Mouse (Mus musculus): ENCODE data around the gene Cisd1. TPM values are rescaled to one million over a fixed set of nuclear protein-coding genes. Genes with fewer than 3 reads are reported as not detected.
"Not testable (repeated sequence)": the region's sequence is repeated elsewhere in the genome, so short reads cannot be mapped to it uniquely, and the experiment has no call there.

The Cisd1 gene
- total RNA-seq (2021) = 100 to 1,000 TPM; 201 to 223 TPM
- long read RNA-seq, experiment 1, transcript Cisd1-201 (3 exons, 1,084 nt) = major isoform, 733 of 767 reads
- long read RNA-seq, experiment 1, partial matches to known transcripts = 9 of 767 reads
- long read RNA-seq, experiment 1, other reads (novel, unspliced or antisense) = 25 of 767 reads
- long read RNA-seq, experiment 2, transcript Cisd1-201 (3 exons, 1,084 nt) = major isoform, 771 of 807 reads
- long read RNA-seq, experiment 2, partial matches to known transcripts = 10 of 807 reads
- long read RNA-seq, experiment 2, other reads (novel, unspliced or antisense) = 26 of 807 reads

GRCm38 (mm10) chr10:71344579-71345143 is at the start of gene Cisd1:
Gene Cisd1 (minus strand): TSS chr10:71344954.
- peak; percentile 89 to 93 for DNase-seq
- intact Hi-C loops (cut with DNase I) = no loop called here

GRCm38 (mm10) chr10:71389311-71389710 is 44.6 kb upstream of the Cisd1 start:
- DNase-seq = no peak
- intact Hi-C loops (cut with DNase I) = no loop called here

GRCm38 (mm10) chr10:71384159-71385044 is 39.6 kb upstream of the Cisd1 start:
- no peak for DNase-seq
- intact Hi-C loops (cut with DNase I) = no loop called here

GRCm38 (mm10) chr10:71383552-71383924 is 38.8 kb upstream of the Cisd1 start:
- intact Hi-C loops (cut with DNase I); DNase-seq: not testable (repeated sequence)

GRCm38 (mm10) chr10:71382858-71383551 is 38.3 kb upstream of the Cisd1 start:
- intact Hi-C loops (cut with DNase I) = no loop called here
- DNase-seq = no peak

GRCm38 (mm10) chr10:71382109-71382508 is 37.4 kb upstream of the Cisd1 start:
- no peak for DNase-seq
- intact Hi-C loops (cut with DNase I) = no loop called here

GRCm38 (mm10) chr10:71381471-71382033 is 36.8 kb upstream of the Cisd1 start:
- intact Hi-C loops (cut with DNase I) = no loop called here
- no peak for DNase-seq

- no peak for DNase-seq
- intact Hi-C loops (cut with DNase I) = no loop called here
Measured at GRCm38 (mm10) chr10:71380406-71380805, 35.7 kb upstream of the Cisd1 start.

GRCm38 (mm10) chr10:71376014-71376413 is 31.3 kb upstream of the Cisd1 start:
- no peak for DNase-seq
- intact Hi-C loops (cut with DNase I) = no loop called here

- intact Hi-C loops (cut with DNase I) = no loop called here
- DNase-seq = no peak
Measured at GRCm38 (mm10) chr10:71373706-71374105, 29.0 kb upstream of the Cisd1 start.

GRCm38 (mm10) chr10:71371881-71372280 is 27.1 kb upstream of the Cisd1 start:
- DNase-seq = no peak
- intact Hi-C loops (cut with DNase I) = no loop called here

- DNase-seq = no peak
- intact Hi-C loops (cut with DNase I) = no loop called here
Measured at GRCm38 (mm10) chr10:71369466-71369865, 24.7 kb upstream of the Cisd1 start.

GRCm38 (mm10) chr10:71368128-71368940 is 23.6 kb upstream of the Cisd1 start:
- intact Hi-C loops (cut with DNase I) = no loop called here
- DNase-seq = no peak

GRCm38 (mm10) chr10:71363858-71364257 is 19.1 kb upstream of the Cisd1 start:
- intact Hi-C loops (cut with DNase I) = no loop called here
- DNase-seq = no peak

- no peak for DNase-seq
- intact Hi-C loops (cut with DNase I) = no loop called here
Measured at GRCm38 (mm10) chr10:71363440-71363839, 18.7 kb upstream of the Cisd1 start.

GRCm38 (mm10) chr10:71361836-71362562 is 17.2 kb upstream of the Cisd1 start:
- DNase-seq = no peak
- intact Hi-C loops (cut with DNase I) = no loop called here

GRCm38 (mm10) chr10:71361044-71361443 is 16.3 kb upstream of the Cisd1 start:
- intact Hi-C loops (cut with DNase I) = no loop called here

GRCm38 (mm10) chr10:71354947-71355346 is 10.2 kb upstream of the Cisd1 start:
- DNase-seq = no peak
- intact Hi-C loops (cut with DNase I) = loop anchor here (5.0 kb wide), 1 partner anchor 1548 kb away; no protein-coding TSS in a partner anchor

More at GRCm38 (mm10) chr10:71361044-71361443, 16.3 kb upstream of the Cisd1 start:
- no peak for DNase-seq

GRCm38 (mm10) chr10:71353850-71354249 is 9.1 kb upstream of the Cisd1 start:
- no peak for DNase-seq

More at GRCm38 (mm10) chr10:71353850-71354249, 9.1 kb upstream of the Cisd1 start:
- intact Hi-C loops (cut with DNase I) = no loop called here

Data from gastrocnemius, postnatal 36 days (tissue).